Mouse (Mus musculus) regulatory T cell (primary cell): ENCODE measurements around the gene Sox11.

Experiments used
- in situ Hi-C: fragments of 300-600 bp; cut with MboI, MseI; formaldehyde crosslinking; loops from one replicate; pipeline ENCODE4 v1.15.1; 2025; ENCODE audit warnings: high pct_unique_total_duplicates

Gene Sox11

GRCm38 (mm10) chr12:27341871-27342690 lies at the start of gene Sox11:
Gene Sox11 (minus strand): TSS chr12:27342574.
- in situ Hi-C loops = no loop called here

- in situ Hi-C loops = no loop called here
Measured at GRCm38 (mm10) chr12:27391652-27392305, 49.4 kb upstream of the Sox11 start.

GRCm38 (mm10) chr12:27390439-27390838 lies 48.1 kb upstream of the Sox11 start:
- in situ Hi-C loops = no loop called here

GRCm38 (mm10) chr12:27389429-27389828 lies 47.1 kb upstream of the Sox11 start:
- in situ Hi-C loops = no loop called here

GRCm38 (mm10) chr12:27372505-27372904 lies 30.1 kb upstream of the Sox11 start:
- in situ Hi-C loops = no loop called here

GRCm38 (mm10) chr12:27370756-27371155 lies 28.4 kb upstream of the Sox11 start:
- in situ Hi-C loops = no loop called here

GRCm38 (mm10) chr12:27367476-27367875 lies 25.1 kb upstream of the Sox11 start:
- in situ Hi-C loops = no loop called here

- in situ Hi-C loops = no loop called here
Measured at GRCm38 (mm10) chr12:27363840-27364640, 21.7 kb upstream of the Sox11 start.

- in situ Hi-C loops = no loop called here
Measured at GRCm38 (mm10) chr12:27357076-27357637, 14.8 kb upstream of the Sox11 start.

- in situ Hi-C loops = no loop called here
Measured at GRCm38 (mm10) chr12:27356571-27356970, 14.2 kb upstream of the Sox11 start.

- in situ Hi-C loops = no loop called here
Measured at GRCm38 (mm10) chr12:27343606-27344410, 1.4 kb upstream of the Sox11 start.

GRCm38 (mm10) chr12:27342691-27343605 lies 574 bp upstream of the Sox11 start:
- in situ Hi-C loops = no loop called here

GRCm38 (mm10) chr12:27341130-27341870 lies 1.1 kb downstream of the Sox11 start:
- in situ Hi-C loops = no loop called here

- in situ Hi-C loops = no loop called here
Measured at GRCm38 (mm10) chr12:27340451-27341035, 1.8 kb downstream of the Sox11 start.

GRCm38 (mm10) chr12:27339171-27339751 lies 3.1 kb downstream of the Sox11 start:
- in situ Hi-C loops = no loop called here

GRCm38 (mm10) chr12:27338721-27339170 lies 3.6 kb downstream of the Sox11 start:
- in situ Hi-C loops = no loop called here

GRCm38 (mm10) chr12:27338116-27338515 lies 4.3 kb downstream of the Sox11 start:
- in situ Hi-C loops = no loop called here

GRCm38 (mm10) chr12:27337482-27337881 lies 4.9 kb downstream of the Sox11 start:
- in situ Hi-C loops = no loop called here
